Mouse (Mus musculus): ENCODE results near the gene Mrps5.

DNA sequence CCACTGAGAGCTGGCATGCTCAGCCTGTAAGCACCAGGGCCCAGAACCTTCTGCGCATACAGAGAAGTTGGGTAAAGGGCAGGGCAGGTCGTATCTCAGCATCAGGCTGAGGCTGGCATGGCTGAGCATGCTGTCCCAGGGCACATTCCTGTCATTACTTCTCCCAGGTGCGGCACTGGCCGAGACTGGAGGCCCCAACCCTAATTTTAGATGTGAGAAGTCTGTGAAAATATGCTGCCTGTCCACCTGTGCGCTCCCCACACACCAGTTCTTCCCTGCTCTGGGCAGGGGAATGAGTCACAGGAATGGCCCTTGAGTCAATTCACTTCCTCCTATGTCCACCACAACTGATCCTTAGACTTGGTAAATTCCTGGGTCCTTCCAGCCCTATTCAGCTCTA lies 38.6 kb downstream of the Mrps5 start:
- TF ChIP-seq CTCF (IDR thresholded peaks at IDR 0.05; ENCODE audit: low read depth) (no peak), EP300 (IDR thresholded peaks at IDR 0.05; ENCODE audit: low read depth) (no peak)

All from liver, postnatal 0 days (tissue).